Mouse (Mus musculus) embryonic facial prominence, embryonic 14.5 days (tissue): ENCODE data around the gene Cacnb3. TPM values are rescaled to one million over a fixed set of nuclear protein-coding genes. Genes with fewer than 3 reads are reported as not detected.
A peak's percentile ranks its signal among the peaks of the same experiment; 100 is the strongest.
"Not testable (repeated sequence)": the region's sequence is repeated elsewhere in the genome, so short reads cannot be mapped to it uniquely, and the experiment has no call there.

Source experiments
- ATAC-seq: fragments of 200-750 bp; cut with Nextera tagmentation; 2 replicates; pipeline ENCODE4 v1.8.0; 2017; ENCODE audit warnings: low read depth, moderate number of reproducible peaks, moderate TSS enrichment
- DNase-seq: peaks from one replicate; pipeline ENCODE4 v3.0.0-alpha.2; 2015; ENCODE audit warnings: low spot score
- H3K27ac ChIP-seq: fragments of 300-500 bp; sonication (generic); replicated peaks from 2 replicates; pipeline ENCODE4 v1.5.1; 2014; ENCODE audit warnings: low read depth, mild to moderate bottlenecking, low read length, moderate library complexity
- H3K27me3 ChIP-seq: fragments of 300-500 bp; sonication (generic); replicated peaks from 2 replicates; pipeline ENCODE4 v1.6.1; 2014; ENCODE audit warnings: low read length; ENCODE audit not compliant: control insufficient read depth, insufficient read depth
- H3K36me3 ChIP-seq: fragments of 300-500 bp; sonication (generic); 2 replicates; pipeline ENCODE4 v1.6.1; 2014; ENCODE audit warnings: low read length, mixed read lengths; ENCODE audit not compliant: control insufficient read depth, insufficient read depth
- H3K4me1 ChIP-seq: fragments of 300-500 bp; sonication (generic); 2 replicates; pipeline ENCODE4 v1.6.1; 2014; ENCODE audit warnings: antibody characterized with exemption, low read length; ENCODE audit not compliant: control insufficient read depth, insufficient read depth
- H3K4me2 ChIP-seq: fragments of 300-500 bp; sonication (generic); 2 replicates; pipeline ENCODE4 v1.6.1; 2014; ENCODE audit warnings: low read depth, mild to moderate bottlenecking, low read length, moderate library complexity, mixed read lengths
- H3K4me3 ChIP-seq: fragments of 300-500 bp; sonication (generic); 2 replicates; pipeline ENCODE4 v1.5.1; 2014; ENCODE audit warnings: low read depth, mild to moderate bottlenecking, low read length
- H3K9ac ChIP-seq: fragments of 300-500 bp; sonication (generic); 2 replicates; pipeline ENCODE4 v1.6.1; 2014; ENCODE audit warnings: low read depth, mild to moderate bottlenecking, low read length, moderate library complexity, mixed read lengths
- H3K9me3 ChIP-seq: fragments of 300-500 bp; sonication (generic); 2 replicates; pipeline ENCODE4 v1.6.1; 2016; ENCODE audit warnings: low read length; ENCODE audit not compliant: control insufficient read depth
- WGBS: fragments of 180-500 bp; shearing (Covaris S2); extraction: QIAGEN DNeasy Blood & Tissue Kit; methylation state at CpG from one replicate; pipeline ENCODE4 v1.1.7; 2014; 5-methylcytosine and 5-hydroxymethylcytosine counted together
- polyA plus RNA-seq: library from polyadenylated mRNA; unstranded; fragments of >200 nt; fragmentation: Nextera tagmentation; extraction: Ambion mirVana; gene quantifications from 2 replicates; pipeline ENCODE4 v1.2.1, GENCODE M21; 2014

Cacnb3 gene
- polyA plus RNA-seq, result 29.0 and 37.0 TPM in 2 replicates

GRCm38 (mm10) chr15:98630540-98630939 lies at the start of gene Cacnb3:
TSS of gene Cacnb3 (plus strand) at chr15:98630840.
- Histone ChIP-seq H3K4me3 (peak within 1 kb of the TSS; percentile 80), H3K9me3 (no peaks in the 10 kb centered on the region), H3K27ac (no peak within 1 kb of the TSS), H3K27me3 (peaks cover 29% of the 10 kb centered on the region; the same call in 1 of the 2 replicates), H3K36me3 (no peaks in the 10 kb centered on the region), H3K9ac (peak within 1 kb of the TSS; percentile 58; the same call in 1 of the 2 replicates), H3K4me2 (peak within 1 kb of the TSS; percentile 97), H3K4me1 (peaks cover 30% of the 10 kb centered on the region)
- WGBS, result 30% methylated on average over 4 of the region's 4 CpGs
- no peak for DNase-seq
- no peak for ATAC-seq

GRCm38 (mm10) chr15:98582410-98582809 lies 48.2 kb upstream of the Cacnb3 start:
- H3K27ac ChIP-seq, result no peak overlapping the region
- H3K9me3 ChIP-seq, result no peaks in the 10 kb centered on the region
- DNase-seq (no peak), ATAC-seq (no peak)
- no peaks in the 10 kb centered on the region for H3K4me1 ChIP-seq
- no peaks in the 10 kb centered on the region for H3K27me3 ChIP-seq
- H3K4me2 ChIP-seq, result no peak overlapping the region
- no peak overlapping the region for H3K4me3 ChIP-seq
- no peaks in the 10 kb centered on the region for H3K36me3 ChIP-seq
- WGBS, result 59% methylated on average over 8 of the region's 8 CpGs
- H3K9ac ChIP-seq, result no peak overlapping the region

GRCm38 (mm10) chr15:98582996-98583395 lies 47.6 kb upstream of the Cacnb3 start:
- Histone ChIP-seq H3K27me3 (no peaks in the 10 kb centered on the region), H3K4me3 (no peak overlapping the region), H3K4me1 (no peaks in the 10 kb centered on the region), H3K36me3 (no peaks in the 10 kb centered on the region), H3K27ac (no peak overlapping the region), H3K9ac (no peak overlapping the region), H3K4me2 (no peak overlapping the region), H3K9me3 (no peaks in the 10 kb centered on the region)
- no peak for ATAC-seq
- DNase-seq, result no peak
- 70% methylated on average over 8 of the region's 8 CpGs for WGBS

- no peak; the same call in 1 of the 2 replicates for ATAC-seq
- 30% methylated on average over 7 of the region's 7 CpGs for WGBS
- Histone ChIP-seq H3K9me3 (no peaks in the 10 kb centered on the region), H3K27me3 (no peaks in the 10 kb centered on the region), H3K27ac (0 out of 2 replicates have a peak overlapping the region, but pooled peaks have one; percentile 21), H3K4me2 (no peak overlapping the region), H3K36me3 (peaks cover 11% of the 10 kb centered on the region; the same call in 1 of the 2 replicates), H3K9ac (no peak overlapping the region), H3K4me3 (no peak overlapping the region), H3K4me1 (no peaks in the 10 kb centered on the region)
- peak; percentile 8 for DNase-seq
These were observed 45.2 kb upstream of the Cacnb3 start for GRCm38 (mm10) chr15:98585421-98585820.

GRCm38 (mm10) chr15:98586141-98586540 lies 44.5 kb upstream of the Cacnb3 start:
- not testable (repeated sequence) for ATAC-seq, H3K27me3 ChIP-seq, H3K4me3 ChIP-seq, H3K4me1 ChIP-seq, H3K27ac ChIP-seq, H3K9ac ChIP-seq, DNase-seq, H3K9me3 ChIP-seq, H3K4me2 ChIP-seq
- peaks cover 18% of the 10 kb centered on the region; the same call in 1 of the 2 replicates for H3K36me3 ChIP-seq
- 76% methylated on average over 9 of the region's 9 CpGs for WGBS

GRCm38 (mm10) chr15:98587751-98588150 lies 42.9 kb upstream of the Cacnb3 start:
- peaks cover 33% of the 10 kb centered on the region for H3K36me3 ChIP-seq
- H3K4me2 ChIP-seq, result no peak overlapping the region
- WGBS, result 85% methylated on average over 11 of the region's 11 CpGs
- H3K27me3 ChIP-seq, result no peaks in the 10 kb centered on the region
- ATAC-seq, result no peak
- no peak overlapping the region for H3K4me3 ChIP-seq
- H3K27ac ChIP-seq, result no peak overlapping the region
- no peaks in the 10 kb centered on the region for H3K9me3 ChIP-seq
- H3K9ac ChIP-seq, result no peak overlapping the region
- DNase-seq, result no peak
- no peaks in the 10 kb centered on the region for H3K4me1 ChIP-seq

- no peak for ATAC-seq
- H3K4me1 ChIP-seq, result no peaks in the 10 kb centered on the region
- no peak overlapping the region for H3K9ac ChIP-seq
- no peaks in the 10 kb centered on the region for H3K9me3 ChIP-seq
- no peak overlapping the region for H3K4me2 ChIP-seq
- 59% methylated on average over 7 of the region's 7 CpGs for WGBS
- DNase-seq, result no peak
- no peaks in the 10 kb centered on the region for H3K27me3 ChIP-seq
- H3K36me3 ChIP-seq, result peaks cover 54% of the 10 kb centered on the region
- no peak overlapping the region for H3K4me3 ChIP-seq
- no peak overlapping the region for H3K27ac ChIP-seq
These were observed 40.9 kb upstream of the Cacnb3 start for GRCm38 (mm10) chr15:98589640-98590336.

GRCm38 (mm10) chr15:98591396-98591795 lies 39.2 kb upstream of the Cacnb3 start:
- Histone ChIP-seq H3K4me3 (no peak overlapping the region), H3K4me2 (no peak overlapping the region), H3K9ac (no peak overlapping the region), H3K36me3 (peaks cover 70% of the 10 kb centered on the region), H3K27me3 (no peaks in the 10 kb centered on the region), H3K27ac (no peak overlapping the region), H3K9me3 (no peaks in the 10 kb centered on the region), H3K4me1 (no peaks in the 10 kb centered on the region)
- DNase-seq (no peak), ATAC-seq (no peak)
- 71% methylated on average over 3 of the region's 4 CpGs for whole genome bisulfite sequencing

GRCm38 (mm10) chr15:98594193-98594592 lies 36.4 kb upstream of the Cacnb3 start:
- 88% methylated on average over 19 of the region's 19 CpGs for WGBS
- Histone ChIP-seq H3K27ac (no peak overlapping the region), H3K27me3 (no peaks in the 10 kb centered on the region), H3K4me1 (no peaks in the 10 kb centered on the region), H3K9me3 (no peaks in the 10 kb centered on the region), H3K9ac (no peak overlapping the region), H3K4me3 (no peak overlapping the region), H3K4me2 (no peak overlapping the region), H3K36me3 (peaks cover 89% of the 10 kb centered on the region)
- DNase-seq, result no peak
- no peak for ATAC-seq
